Mouse (Mus musculus) left cerebral cortex, postnatal 36 days (tissue): ENCODE results near the gene Efna5. TPM values are rescaled to one million over a fixed set of nuclear protein-coding genes. Genes with fewer than 3 reads are reported as not detected.

Source experiments
- DNase-seq, 2 experiments: peaks; one replicate each; pipeline ENCODE4 v3.0.0; 2021 to 2022; ENCODE audit warnings: low spot score in 2 of 2, mixed read lengths in 1 of 2
- intact Hi-C: fragments of 180-260 bp; cut with DNase I; formaldehyde crosslinking; loops from one replicate; pipeline ENCODE4 v1.15.1; 2025
- total RNA-seq, 2 experiments: library from RNA; stranded (reverse); gene quantifications; 2 replicates each; pipeline ENCODE4 v1.2.3; 2021

Gene Efna5
- total RNA-seq, 2 experiments from 2014 or later: 35.7 to 37.7 TPM

DNA sequence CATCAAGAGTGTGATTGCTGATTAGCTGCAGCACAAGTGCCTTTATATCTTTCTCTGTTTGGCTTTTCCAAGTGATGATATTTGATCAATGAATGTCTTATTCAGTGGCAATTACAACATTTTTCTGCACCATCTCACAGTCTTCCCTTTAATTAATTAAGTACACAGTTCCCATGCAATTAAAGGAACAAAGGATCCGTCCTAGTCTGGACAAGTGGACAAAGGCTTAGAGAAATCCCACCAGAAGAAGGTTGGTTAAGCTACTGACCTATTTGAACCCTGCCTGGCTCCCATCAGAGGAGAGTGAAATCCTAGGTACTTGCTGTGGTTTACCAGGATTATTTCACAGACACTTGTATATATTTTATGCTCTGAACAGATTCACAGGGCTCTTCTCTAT, 252.6 kb downstream of the Efna5 start:
- no peak for DNase-seq
- intact Hi-C loops: no loop called here

DNA sequence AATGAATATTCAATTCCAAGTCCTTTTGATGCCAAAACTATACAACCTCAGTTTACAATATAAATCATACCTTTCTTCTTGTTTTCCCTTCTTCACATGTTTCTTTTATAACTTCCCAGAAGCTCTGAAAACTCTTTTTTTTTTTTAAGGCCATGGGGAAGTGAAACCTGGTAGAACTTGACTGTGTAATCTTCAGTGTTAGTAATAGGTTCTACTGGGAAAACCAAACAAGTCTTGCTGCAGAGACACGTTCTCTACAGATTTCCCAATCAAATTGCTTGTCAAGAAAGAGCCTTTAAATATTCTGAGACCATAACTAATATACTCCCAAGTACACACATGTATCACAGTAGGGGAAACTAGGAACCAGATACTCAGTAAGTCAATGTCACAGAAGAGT, 253.6 kb downstream of the Efna5 start:
- intact Hi-C loops: no loop called here
- no peak for DNase-seq

DNA sequence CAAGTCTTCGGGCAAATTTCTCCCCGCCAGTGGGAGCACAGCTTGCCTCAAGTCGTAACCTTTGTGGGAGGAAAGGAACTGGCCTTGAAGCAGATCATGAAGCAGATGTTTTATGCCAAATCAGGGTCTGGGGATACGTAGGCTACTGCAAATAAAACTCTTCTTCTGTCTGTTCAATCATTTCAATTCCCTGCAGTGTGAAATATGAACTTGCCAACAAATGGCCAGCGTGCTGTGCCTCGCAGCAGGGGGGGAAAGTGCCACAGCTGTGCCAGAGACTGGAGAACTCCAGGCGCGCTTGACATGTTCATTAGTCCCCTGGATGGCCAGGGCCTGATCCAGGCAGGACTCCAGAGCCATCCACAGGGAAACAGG, 255.5 kb downstream of the Efna5 start:
- intact Hi-C loops: no loop called here

DNA sequence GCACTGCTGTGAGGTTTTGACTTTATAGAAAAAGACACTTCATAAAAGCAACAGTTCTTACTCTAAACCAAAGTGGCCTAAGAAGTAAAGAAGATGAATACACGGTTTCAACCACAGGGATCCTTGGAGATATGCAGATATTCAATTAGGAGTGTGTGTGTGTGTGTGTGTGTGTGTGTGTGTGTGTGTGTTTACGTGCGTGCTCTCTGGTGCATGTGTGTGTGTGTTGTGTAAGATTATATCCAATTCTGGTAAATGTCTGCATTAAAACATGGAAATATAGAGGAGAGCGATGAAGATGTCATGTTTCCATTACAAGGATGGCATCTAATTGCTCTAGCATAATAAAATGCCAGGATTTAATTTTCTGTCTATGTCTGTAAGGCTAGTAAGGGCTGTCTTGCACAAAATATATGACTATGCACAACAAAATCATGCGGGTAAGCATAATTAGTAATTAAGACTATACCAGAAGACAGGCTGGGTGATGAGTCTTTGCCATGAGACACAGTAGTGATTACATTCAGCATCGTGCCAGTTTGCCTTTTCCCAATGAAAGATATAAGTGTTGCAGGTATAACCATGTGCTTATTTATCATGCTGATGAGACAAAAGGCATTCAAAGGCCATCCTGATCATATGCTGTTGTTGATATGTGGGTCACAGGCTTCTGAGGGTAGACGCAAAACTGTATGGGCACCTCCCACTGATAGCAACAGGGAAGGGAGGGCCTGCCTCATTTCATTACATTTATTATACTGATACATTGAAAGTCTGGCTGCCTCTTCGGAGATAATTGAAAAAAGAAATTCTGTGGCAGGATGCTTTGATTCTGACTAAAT, 256.1 kb downstream of the Efna5 start:
- DNase-seq: no peak

More for the DNA sequence above, 255.5 kb downstream of the Efna5 start:
- DNase-seq: no peak

DNA sequence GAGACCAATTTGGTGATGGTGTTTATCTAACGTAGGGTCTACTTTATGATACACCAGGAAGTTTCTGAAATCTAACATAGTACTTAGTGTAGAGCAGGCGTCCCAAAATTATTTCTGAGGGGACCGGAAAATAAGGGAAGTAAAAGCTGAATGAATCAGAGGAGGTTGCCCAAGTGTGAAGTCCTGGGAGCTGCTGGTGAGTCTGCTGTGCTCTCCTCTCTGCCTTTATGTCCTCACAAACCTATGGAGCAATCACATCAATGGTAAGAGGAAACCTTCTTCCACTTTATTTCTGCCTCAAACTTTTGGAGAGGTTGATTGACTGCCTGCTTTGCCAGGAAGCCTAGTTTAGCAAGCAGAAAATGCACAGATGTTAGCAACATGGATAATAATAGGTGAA, 257.9 kb downstream of the Efna5 start:
- intact Hi-C loops: no loop called here
- no peak for DNase-seq

More for the DNA sequence above, 256.1 kb downstream of the Efna5 start:
- intact Hi-C loops: no loop called here

DNA sequence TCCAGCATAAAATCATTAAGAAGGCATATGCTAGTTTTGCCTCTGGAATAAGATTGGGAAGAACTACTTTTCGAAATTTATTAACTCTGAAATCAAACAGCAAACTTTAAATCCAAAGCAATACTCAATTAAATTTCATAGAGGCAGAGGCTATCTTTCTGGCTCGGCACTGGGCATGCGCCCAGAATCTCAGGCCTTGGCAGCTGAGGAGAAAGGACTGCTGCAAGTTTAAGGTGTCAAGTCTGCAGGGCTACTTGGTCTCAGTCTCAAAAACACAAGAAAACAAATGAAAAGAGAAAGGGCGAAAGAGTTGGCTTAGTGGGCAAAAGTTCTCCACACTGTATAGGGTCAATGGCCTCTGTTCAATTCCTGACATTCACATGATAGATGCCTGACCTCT, 258.6 kb downstream of the Efna5 start:
- intact Hi-C loops: no loop called here
- DNase-seq: no peak

DNA sequence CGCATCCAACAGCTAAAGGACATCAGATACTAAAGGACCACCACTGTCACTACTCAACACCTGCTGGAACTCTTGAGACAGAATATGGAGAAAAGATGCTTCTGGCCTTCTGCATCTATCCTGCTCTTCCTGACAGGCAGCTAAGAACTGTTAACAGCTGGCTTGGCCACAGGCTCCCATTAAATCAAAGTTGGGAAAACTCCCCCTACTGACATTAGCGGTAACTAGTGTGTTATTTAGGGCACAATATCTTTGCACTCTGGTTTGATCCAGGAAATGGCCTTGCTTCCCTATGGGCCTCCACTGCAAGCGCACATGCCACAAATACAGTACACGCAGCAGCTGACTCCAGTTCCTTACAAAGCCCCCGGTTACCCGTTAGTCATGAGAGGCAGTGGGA, 266.0 kb downstream of the Efna5 start:
- intact Hi-C loops: no loop called here
- DNase-seq: no peak

DNA sequence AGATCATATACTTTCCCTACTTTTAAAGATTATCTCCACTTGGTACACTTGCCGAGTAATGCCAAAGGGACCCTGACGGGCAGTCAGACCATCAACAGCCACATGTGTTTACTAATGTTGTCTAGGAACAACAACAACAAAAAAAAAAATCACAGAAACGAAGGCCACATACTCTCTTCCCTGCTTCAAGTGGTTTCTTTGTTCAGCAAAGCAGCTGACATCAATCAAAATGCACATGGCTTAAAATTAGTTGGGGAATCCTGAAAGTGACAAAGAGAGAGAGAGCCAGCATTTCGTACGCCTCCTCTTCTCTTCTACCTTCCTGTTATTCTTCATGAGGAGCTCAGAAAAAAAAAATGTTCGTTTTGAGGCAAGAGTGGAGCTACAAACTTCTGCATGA, 266.4 kb downstream of the Efna5 start:
- intact Hi-C loops: no loop called here

DNA sequence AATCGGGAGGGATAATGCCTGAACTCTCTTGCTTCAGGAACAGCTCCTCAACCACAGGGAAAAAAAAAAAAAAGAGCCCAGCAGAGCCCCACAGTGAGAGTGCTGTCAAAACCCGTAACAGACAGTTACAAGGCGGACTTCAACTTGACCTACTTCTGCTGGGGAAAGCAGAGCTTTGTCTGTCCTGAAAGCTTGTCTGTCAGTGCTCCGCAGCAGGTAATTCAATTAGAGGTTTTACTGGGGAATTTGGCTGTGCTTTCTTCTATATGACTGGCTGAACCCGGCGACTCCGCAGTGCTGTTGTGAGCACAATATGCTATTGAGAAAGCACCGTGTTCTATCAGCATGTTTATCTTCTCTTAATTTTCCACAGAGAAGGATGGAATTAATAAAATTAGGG, 266.9 kb downstream of the Efna5 start:
- intact Hi-C loops: no loop called here
- DNase-seq: no peak

More for the DNA sequence above, 266.4 kb downstream of the Efna5 start:
- DNase-seq: no peak

DNA sequence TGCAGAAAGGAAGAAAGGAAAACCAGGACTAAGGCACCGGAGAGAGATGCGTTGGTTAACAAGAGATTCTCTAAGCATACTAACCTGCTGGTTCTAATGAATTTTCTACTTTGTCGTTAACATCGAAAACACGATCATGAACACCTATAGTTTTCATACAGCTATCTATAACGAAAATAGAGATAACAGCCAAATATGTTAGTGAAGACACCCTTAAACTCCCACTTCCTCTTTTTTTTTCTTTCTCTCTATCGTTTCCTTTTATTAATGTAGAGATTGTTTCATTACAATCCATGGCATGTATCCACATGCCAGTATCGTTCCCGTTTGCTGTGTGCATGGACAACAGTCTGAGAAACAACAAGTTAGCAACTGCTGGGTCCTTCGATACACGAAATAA, 267.9 kb downstream of the Efna5 start:
- intact Hi-C loops: no loop called here
- DNase-seq: no peak

DNA sequence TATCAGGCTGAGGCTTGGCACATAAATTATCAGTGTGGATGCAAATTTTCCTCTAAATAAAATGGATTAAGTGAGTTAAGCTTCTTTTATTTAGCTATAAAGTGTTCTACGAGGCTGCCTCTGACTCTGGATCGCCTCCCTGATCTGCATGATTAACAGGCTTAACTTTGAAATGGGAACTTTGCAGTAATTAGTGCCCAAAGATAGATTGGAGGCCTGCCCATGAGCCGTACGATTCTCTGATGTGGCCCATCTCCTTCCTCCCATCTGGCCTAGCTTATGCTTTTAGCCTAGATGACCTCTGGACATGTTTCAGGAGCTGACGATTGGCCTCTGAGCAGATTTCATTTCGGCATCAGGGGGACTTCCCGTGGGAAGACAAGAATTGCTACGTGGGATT, 273.0 kb downstream of the Efna5 start:
- DNase-seq: no peak
- intact Hi-C loops: no loop called here

DNA sequence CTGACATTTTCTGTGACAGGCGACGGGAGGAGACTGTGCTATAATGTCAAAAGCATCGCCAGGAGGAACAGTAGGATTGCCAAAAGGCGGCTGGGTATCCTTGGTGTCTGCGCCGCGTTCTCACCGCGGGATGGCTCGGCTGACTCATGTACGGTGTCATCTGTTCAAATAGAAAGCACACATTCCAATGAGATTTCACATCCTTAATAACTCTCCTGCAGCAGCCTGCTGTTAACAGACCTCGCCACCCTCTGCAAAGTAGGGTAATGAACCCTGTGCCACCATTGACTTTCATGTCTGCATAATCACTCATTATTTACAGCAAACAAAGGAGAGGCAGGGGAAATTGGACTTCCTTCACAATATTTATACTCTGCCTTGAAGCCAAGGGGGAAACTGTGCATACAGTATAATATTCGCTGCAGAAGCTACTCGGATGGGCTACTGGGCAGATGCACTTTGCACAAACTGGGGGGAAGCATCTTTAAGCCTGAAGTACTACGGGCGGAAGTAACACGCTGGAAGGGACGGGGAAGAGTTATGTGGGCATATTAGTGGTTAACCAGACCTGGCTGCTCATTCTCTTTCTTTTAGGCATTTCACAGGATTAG, 273.7 kb downstream of the Efna5 start:
- intact Hi-C loops: no loop called here
- DNase-seq: peak; percentile 22 to 29

DNA sequence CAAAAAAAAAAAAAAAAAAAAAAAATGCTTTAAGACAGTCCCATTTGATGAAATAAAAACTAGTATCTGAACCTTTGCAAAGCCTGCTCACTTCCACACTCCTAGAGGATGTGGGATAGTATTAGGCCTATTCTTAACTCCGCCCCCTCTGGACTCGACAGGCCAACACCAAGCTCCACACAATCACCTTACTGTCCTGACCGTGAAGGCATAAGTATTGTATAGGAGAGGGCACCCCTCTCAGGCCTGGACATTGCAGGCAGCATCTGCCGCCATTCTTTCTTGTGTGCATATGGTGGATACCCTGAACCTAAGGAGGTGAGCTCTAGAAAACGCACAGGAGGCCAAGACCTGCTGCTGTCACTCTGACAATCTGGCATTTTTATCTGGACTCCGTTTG, 274.4 kb downstream of the Efna5 start:
- intact Hi-C loops: no loop called here
- no peak for DNase-seq

DNA sequence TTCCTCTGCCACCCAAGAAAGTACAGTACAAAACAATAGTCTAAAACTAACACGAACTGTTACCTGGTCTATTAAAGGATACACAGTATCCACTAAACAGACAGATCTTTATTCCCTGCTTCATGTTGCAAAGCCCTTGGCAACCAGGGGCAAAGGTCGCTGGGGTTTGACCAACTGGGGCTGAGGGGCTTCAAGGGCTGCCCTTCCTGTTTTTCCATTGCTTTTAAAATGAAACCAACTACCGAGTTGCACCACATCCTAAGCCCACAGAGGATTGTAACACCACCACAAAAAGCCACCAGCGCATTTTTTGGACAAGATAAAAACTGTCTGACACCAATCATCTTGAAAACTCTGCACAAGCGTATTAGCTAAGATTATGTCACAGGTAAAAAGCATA, 276.8 kb downstream of the Efna5 start:
- DNase-seq: no peak
- intact Hi-C loops: no loop called here

DNA sequence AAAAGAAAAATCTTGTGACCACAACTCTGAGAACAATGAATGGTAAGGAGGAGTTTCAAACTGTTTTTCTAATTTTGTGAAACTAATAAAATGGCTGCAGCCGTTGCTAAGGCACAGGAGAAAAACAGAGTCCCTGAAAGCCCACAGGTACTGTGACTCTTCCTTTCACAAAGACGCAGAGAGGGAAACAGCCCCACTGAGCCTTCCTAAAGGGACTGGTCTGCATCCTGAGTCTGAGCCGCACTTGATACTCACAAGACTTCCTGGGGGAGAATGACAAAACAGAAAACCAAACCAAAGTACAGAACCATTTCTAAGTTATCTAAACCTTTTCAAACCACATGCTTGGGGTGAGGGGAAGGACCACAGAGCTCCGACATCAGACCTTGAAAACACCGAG, 277.5 kb downstream of the Efna5 start:
- intact Hi-C loops: no loop called here
- DNase-seq: no peak

DNA sequence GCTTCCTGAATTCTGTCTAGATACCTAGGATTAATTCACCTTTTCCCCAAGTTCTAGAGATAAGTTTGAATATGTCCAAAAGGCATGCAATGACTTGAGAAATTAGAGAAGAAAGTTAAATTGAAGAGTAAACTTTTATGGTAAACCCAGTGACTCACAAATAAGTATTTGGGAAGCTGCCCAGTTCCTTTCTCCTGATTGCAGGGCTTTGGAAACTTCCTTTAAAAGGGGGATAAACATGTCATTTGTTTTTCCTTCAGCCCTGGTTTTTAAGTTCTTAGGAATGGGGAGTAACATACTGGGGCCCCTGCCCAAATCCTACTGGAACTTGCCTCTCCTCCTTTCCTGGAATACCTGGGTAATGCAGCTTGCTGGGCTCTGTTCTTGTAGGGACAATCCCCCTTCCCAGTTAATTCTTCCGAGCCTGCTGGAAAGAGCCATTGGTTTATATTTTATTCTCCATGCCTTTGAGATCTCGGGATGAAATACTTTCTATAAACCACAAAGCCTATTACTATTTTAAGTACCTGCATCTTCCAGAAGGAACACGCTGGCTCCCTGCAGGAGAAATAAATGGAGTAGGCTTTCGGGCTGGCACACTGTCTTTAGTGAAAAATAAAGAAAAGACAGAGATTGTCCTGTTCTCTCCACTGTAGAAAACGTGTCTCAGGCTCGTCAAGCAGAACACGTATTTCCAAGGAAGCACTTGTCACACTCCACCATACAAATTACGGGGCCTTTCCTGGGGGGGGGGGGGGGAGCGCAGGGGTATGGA, 282.2 kb downstream of the Efna5 start:
- intact Hi-C loops: no loop called here
- DNase-seq: peak; percentile 22 to 27

DNA sequence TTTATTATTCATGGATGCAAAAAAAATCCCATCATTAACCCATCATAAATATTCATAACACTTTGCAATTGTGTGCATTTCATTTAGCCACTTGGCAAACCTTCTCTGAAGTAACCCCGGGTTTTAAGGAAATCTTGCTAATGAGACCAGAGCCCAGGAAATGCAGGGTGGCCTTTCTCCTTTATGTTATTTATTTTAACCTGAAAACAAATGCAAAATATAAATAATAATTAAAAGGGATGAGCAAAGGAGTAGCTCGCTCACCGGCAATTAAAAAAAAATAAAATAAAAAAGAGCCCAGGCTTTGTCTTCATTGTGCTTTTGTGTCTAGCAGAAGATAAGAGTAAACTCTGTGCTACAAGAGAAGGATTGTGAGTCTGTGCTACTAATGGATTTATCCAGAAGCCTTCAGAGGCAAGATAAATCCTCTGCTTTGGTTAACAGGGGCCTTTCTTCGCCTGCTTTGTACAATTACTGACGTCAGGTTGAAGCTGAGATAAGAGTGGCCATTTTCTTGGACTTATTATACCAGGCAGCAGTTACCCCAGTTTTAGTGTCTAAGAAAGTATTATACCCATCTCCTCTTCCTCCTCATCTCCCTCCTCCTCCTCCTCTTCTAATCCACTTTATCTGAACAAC, 288.6 kb downstream of the Efna5 start:
- intact Hi-C loops: no loop called here
- DNase-seq: no peak

DNA sequence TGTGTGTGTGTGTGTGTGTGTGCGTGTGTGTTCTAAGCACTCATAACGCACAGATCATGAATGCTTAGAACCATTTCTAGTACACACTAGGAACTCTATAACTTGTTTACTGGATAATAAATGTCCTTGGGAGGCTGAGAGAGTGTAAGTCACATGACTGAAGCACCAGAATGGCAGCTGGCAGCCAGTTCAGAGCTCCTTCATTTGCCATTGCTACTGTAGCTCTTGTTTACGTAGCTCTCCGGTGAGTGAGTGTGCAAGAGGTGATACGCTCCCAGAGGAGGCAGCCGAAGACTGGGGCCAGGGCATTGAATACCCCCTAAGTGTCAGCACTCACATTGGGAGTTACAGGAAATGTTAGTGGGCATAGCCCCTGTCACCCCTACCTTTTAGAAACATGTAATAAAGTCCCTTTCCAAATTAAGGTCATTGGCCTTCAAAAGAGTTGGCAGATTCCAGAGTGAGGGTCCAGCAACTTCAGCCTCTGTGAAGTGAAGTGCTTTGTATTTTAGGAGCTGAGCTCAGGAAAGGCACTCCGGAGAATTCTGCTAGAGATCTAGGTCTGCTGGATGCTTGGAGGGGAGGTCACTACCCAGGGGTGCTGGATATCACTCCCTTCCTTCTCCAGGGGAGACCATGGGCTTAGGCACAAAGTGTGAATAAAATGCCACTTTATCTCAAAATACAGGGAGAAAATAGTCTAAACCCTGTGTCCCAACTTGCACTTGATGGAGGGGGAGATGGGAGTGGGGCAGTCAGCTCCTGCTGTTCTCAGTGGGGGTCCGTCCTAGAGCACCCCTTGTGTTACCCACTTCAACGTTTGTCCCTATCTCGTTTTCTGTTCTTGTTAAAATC, 289.3 kb downstream of the Efna5 start:
- intact Hi-C loops: no loop called here

DNA sequence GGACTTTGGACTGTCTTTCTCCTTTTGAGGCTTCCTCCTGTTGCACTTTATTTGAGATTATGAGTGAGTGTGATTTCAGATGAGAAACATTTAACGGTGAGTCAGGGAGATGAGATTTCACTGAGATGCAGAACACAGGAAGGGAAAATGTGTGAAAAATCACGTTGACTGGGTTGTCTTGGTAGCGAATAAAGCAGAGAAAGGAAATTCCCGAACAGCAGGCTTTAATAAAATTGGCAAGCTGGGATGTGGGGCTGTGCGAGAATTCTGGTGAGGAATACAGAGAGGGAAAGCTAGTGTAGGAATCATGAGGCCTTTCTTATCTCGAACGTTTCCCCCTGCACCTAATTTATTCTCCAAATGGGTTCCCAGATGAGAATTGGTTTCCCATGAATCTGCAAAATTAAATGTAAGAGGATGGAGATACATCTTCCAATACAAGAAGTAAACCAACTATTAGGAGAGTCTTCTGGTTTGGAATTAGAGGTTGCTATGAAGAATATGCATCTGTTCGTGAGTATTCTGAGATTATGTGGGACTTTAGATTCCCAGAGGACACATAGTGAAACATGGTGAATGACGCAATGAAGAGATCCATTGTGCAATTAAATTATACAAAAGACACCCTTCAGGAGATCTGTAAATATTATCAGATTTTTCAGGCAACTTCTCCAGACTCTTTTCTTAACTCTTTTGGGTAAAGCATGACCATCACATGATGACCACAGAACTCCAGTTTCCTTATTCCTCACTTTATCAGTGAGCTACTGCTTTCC, 290.2 kb downstream of the Efna5 start:
- intact Hi-C loops: no loop called here
- DNase-seq: no peak

More for the DNA sequence above, 289.3 kb downstream of the Efna5 start:
- no peak for DNase-seq
